Mouse (Mus musculus) MEL (cell line): Measurements from ENCODE around the gene Efcab2.

Experiments used
- CTCF ChIP-seq, 3 experiments: IDR thresholded peaks in 2 of 3; conservative IDR thresholded peaks in 1 of 3; 2 replicates each; pipeline ENCODE4 v1.5.1; 2011 to 2012; ENCODE audit warnings: low read length in 3 of 3, low read depth in 2 of 3, mild to moderate bottlenecking in 2 of 3, improper control_type of control experiment in 1 of 3, inconsistent platforms in 1 of 3, mixed read lengths in 1 of 3, moderate library complexity in 1 of 3; ENCODE audit not compliant: control insufficient read depth in 1 of 3, insufficient read depth in 1 of 3, poor library complexity in 1 of 3, severe bottlenecking in 1 of 3
- ETS1 ChIP-seq: IDR thresholded peaks from 2 replicates; pipeline ENCODE4 v1.6.1; 2012; ENCODE audit warnings: low read depth, mild to moderate bottlenecking, inconsistent platforms, low read length, improper control_type of control experiment, moderate library complexity
- HCFC1 ChIP-seq: IDR thresholded peaks from 2 replicates; pipeline ENCODE4 v1.6.1; 2012; ENCODE audit warnings: low read depth, mild to moderate bottlenecking, inconsistent platforms, low read length, improper control_type of control experiment, moderate library complexity
- MAFK ChIP-seq: IDR thresholded peaks from 2 replicates; pipeline ENCODE4 v1.6.1; 2011; ENCODE audit warnings: low read depth, mild to moderate bottlenecking, low read length, improper control_type of control experiment, borderline replicate concordance
- POLR2A ChIP-seq, 2 experiments: IDR thresholded peaks; 2 replicates each; pipeline ENCODE4 v1.6.1; 2011 to 2012; ENCODE audit warnings: low read length in 2 of 2, mild to moderate bottlenecking in 2 of 2, control low read depth in 1 of 2, improper control_type of control experiment in 1 of 2, low read depth in 1 of 2, moderate library complexity in 1 of 2; ENCODE audit not compliant: control insufficient read depth in 1 of 2, insufficient read depth in 1 of 2, poor library complexity in 1 of 2
- POLR2AphosphoS5 ChIP-seq: IDR thresholded peaks from 2 replicates; pipeline ENCODE4 v1.6.1; 2012; ENCODE audit warnings: low read depth, borderline replicate concordance, mild to moderate bottlenecking, inconsistent platforms, low read length, moderate library complexity, mixed read lengths
- UBTF ChIP-seq: IDR thresholded peaks from 2 replicates; pipeline ENCODE4 v1.6.1; 2012; ENCODE audit warnings: low read depth, mild to moderate bottlenecking, inconsistent platforms, low read length, improper control_type of control experiment, moderate library complexity, borderline replicate concordance; ENCODE audit not compliant: insufficient read depth
- ZC3H11A ChIP-seq: IDR thresholded peaks from 2 replicates; pipeline ENCODE4 v1.6.1; 2012; ENCODE audit warnings: low read depth, mild to moderate bottlenecking, inconsistent platforms, low read length, improper control_type of control experiment

- TF ChIP-seq MAFK (no peak), POLR2A (IDR thresholded peaks at IDR 0.05; ENCODE audit: control insufficient read depth in 1 of 2, insufficient read depth in 1 of 2, low read depth in 1 of 2, low read length in 2 of 2, poor library complexity in 1 of 2) (no peak), ETS1 (no peak), UBTF (no peak), ZC3H11A (no peak), HCFC1 (no peak), CTCF (IDR thresholded peaks at IDR 0.05 in 2 of 3, conservative IDR thresholded peaks at IDR 0.05 in 1 of 3; ENCODE audit: control insufficient read depth in 1 of 3, insufficient read depth in 1 of 3, low read depth in 2 of 3, low read length in 3 of 3, poor library complexity in 1 of 3, severe bottlenecking in 1 of 3) (no peak), POLR2AphosphoS5 (no peak)
These were observed 27.8 kb upstream of the Efcab2 start for GRCm38 (mm10) chr1:178378115-178378514.
